Mouse (Mus musculus) small intestine, adult 2 months (tissue): ENCODE data around the gene Nhp2. TPM values are rescaled to one million over a fixed set of nuclear protein-coding genes. Genes with fewer than 3 reads are reported as not detected.

Experiments
- H3K27ac ChIP-seq: fragments of 200-500 bp; 2 replicates; pipeline ENCODE4 v1.5.1; 2012; ENCODE audit warnings: low read depth, low read length, control low read depth, inconsistent platforms; ENCODE audit not compliant: insufficient read depth
- H3K27me3 ChIP-seq: fragments of 200-500 bp; 2 replicates; pipeline ENCODE4 v1.6.1; 2012; ENCODE audit warnings: mild to moderate bottlenecking, moderate library complexity, low read length, inconsistent platforms; ENCODE audit not compliant: control insufficient read depth, insufficient read depth
- H3K36me3 ChIP-seq: fragments of 200-500 bp; 2 replicates; pipeline ENCODE4 v1.6.1; 2012; ENCODE audit warnings: mild to moderate bottlenecking, low read length, control low read depth, inconsistent platforms; ENCODE audit not compliant: control insufficient read depth, insufficient read depth
- H3K4me1 ChIP-seq: fragments of 200-500 bp; 2 replicates; pipeline ENCODE4 v1.6.1; 2012; ENCODE audit warnings: low read length, inconsistent platforms, mixed read lengths; ENCODE audit not compliant: control insufficient read depth, insufficient read depth, insufficient read length
- H3K4me3 ChIP-seq: fragments of 200-500 bp; 2 replicates; pipeline ENCODE4 v1.5.1; 2012; ENCODE audit warnings: low read depth, mild to moderate bottlenecking, control low read depth, inconsistent platforms, low read length, moderate library complexity
- CTCF ChIP-seq: fragments of 200-500 bp; IDR thresholded peaks from 2 replicates; pipeline ENCODE4 v1.5.1; 2012; ENCODE audit warnings: low read depth, mild to moderate bottlenecking, control low read depth, inconsistent platforms, low read length, moderate library complexity, mixed read lengths; ENCODE audit not compliant: insufficient replicate concordance, insufficient read length; ENCODE audit errors: extremely low read depth
- POLR2A ChIP-seq: fragments of 200-500 bp; IDR thresholded peaks from 2 replicates; pipeline ENCODE4 v1.6.1; 2012; ENCODE audit warnings: low read depth, mild to moderate bottlenecking, control low read depth, inconsistent platforms, low read length, moderate library complexity
- WGBS: fragments of 180-500 bp; shearing (Covaris S2); methylation state at CpG from one replicate; pipeline ENCODE4 v1.1.7; 2018; 5-methylcytosine and 5-hydroxymethylcytosine counted together
- polyA plus RNA-seq: library from polyadenylated mRNA; depleted of rRNA; stranded (reverse); fragments of >200 nt; gene quantifications from 2 replicates; pipeline ENCODE4 v1.2.3, GENCODE M21; 2012

The Nhp2 gene
- polyA plus RNA-seq, 1 experiment, result 45.0 TPM

DNA sequence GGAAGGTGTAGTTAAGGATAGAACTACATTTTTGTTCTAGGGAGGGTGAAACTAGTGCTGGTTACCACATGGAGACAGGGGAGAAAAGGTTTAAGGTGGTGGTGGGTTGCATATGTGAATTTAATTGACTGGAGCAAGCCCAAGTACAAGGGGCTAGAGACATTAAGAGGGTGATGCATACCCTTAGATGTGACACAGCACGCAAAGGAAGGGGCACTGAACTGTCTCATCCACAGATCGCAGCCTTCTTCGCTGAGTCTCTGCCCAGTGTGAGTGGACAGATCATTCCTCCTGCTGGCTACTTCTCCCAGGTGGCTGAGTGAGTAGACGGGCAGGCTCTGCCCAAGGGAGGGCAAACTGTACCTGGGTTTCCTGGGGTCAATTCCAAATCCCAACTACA, 26.2 kb upstream of the Nhp2 start:
- no peak overlapping the region for H3K27ac ChIP-seq
- peaks cover 70% of the 10 kb centered on the region for H3K36me3 ChIP-seq
- H3K27me3 ChIP-seq, result no peaks in the 10 kb centered on the region
- TF ChIP-seq CTCF (no peak), POLR2A (no peak)
- H3K4me3 ChIP-seq, result no peak overlapping the region
- no peaks in the 10 kb centered on the region; the same call in 1 of the 2 replicates for H3K4me1 ChIP-seq
- 95% methylated on average over 4 of the region's 4 CpGs for WGBS

DNA sequence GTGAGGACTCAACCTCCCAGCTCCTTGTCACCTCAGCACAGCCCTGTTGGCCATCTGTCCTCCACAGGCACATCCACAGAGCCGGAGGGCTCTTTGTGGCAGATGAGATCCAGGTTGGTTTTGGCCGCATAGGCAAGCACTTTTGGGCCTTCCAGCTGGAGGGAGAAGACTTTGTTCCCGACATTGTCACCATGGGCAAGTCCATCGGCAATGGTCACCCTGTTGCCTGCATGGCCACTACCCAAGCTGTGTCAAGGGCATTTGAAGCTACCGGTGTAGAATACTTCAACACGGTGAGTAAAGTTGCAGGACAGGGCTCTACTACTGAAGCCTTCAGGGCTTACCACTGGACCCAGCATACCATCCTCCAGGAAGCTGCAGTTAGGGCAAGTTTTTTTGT, 25.7 kb upstream of the Nhp2 start:
- TF ChIP-seq CTCF, result no peak
- no peak for TF ChIP-seq POLR2A
- H3K4me3 ChIP-seq, result no peak overlapping the region
- no peaks in the 10 kb centered on the region; the same call in 1 of the 2 replicates for H3K4me1 ChIP-seq
- peaks cover 72% of the 10 kb centered on the region for H3K36me3 ChIP-seq
- no peaks in the 10 kb centered on the region for H3K27me3 ChIP-seq
- 83% methylated on average over 6 of the region's 6 CpGs for WGBS
- no peak overlapping the region for H3K27ac ChIP-seq

DNA sequence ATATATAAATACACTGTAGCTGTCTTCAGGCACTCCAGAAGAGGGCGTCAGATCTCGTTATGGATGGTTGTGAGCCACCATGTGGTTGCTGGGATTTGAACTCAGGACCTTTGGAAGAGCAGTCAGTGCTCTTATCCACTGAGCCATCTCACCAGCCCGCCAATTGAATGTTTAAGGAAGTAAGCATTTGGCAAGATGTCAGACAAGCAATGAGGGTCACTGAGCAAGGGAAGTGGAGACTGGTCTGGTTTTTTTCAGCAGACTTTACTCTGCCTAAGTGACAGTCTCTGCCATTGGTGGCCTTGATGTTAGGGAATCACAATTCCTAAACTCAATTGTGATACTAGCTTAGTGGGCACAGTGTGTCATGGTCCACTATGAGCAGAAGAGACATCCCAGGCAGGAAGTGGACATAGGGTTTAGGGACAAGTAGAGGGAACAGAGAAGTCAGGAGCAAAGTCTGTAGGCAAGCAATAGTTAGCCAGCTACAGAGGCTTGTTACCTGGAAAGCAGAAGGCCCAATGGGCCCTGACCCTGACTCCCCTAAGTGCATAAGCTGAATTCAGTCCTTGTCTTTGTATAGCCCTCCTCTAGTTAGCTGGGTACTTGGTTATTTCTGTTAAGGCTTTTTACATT, 24.7 kb upstream of the Nhp2 start:
- no peaks in the 10 kb centered on the region for H3K27me3 ChIP-seq
- 45% methylated on average over 3 of the region's 3 CpGs for WGBS
- no peak overlapping the region for H3K4me3 ChIP-seq
- no peak overlapping the region for H3K27ac ChIP-seq
- no peaks in the 10 kb centered on the region; the same call in 1 of the 2 replicates for H3K4me1 ChIP-seq
- H3K36me3 ChIP-seq, result peaks cover 77% of the 10 kb centered on the region
- TF ChIP-seq CTCF, result no peak
- TF ChIP-seq POLR2A, result no peak

DNA sequence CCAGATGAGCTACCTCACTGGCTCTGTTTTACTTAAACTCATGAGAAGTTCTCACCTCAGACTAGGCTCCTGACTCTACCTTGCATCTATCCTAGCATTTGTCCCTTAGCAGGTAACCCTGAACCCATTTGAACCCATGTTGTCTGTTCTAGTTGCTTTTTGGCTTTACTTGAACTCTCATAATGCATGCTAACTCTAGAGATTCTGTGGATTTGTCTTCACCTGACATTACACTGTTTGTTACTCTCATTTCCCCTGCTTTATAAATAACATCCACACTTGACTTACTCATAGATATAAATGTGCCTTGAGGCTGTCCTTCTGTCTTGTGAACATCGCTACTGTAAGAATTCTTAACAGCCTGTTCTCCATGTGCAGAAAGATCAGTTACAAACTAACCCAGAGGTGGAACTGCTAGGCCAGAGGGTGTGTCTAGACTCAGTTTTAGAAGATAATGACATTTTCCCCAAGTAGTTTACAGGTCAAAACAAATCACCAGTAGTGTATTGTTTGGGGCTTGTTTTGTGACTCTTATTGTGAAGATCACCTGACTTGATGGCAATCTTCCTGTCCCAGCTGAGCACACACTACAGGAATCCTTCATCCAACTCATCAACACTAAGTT, 24.0 kb upstream of the Nhp2 start:
- Histone ChIP-seq H3K27me3 (no peaks in the 10 kb centered on the region), H3K36me3 (peaks cover 81% of the 10 kb centered on the region), H3K4me3 (no peak overlapping the region), H3K27ac (no peak overlapping the region), H3K4me1 (no peaks in the 10 kb centered on the region; the same call in 1 of the 2 replicates)
- TF ChIP-seq POLR2A (no peak), CTCF (no peak)
- WGBS, result 86% methylated on average over 1 of the region's 1 CpGs

DNA sequence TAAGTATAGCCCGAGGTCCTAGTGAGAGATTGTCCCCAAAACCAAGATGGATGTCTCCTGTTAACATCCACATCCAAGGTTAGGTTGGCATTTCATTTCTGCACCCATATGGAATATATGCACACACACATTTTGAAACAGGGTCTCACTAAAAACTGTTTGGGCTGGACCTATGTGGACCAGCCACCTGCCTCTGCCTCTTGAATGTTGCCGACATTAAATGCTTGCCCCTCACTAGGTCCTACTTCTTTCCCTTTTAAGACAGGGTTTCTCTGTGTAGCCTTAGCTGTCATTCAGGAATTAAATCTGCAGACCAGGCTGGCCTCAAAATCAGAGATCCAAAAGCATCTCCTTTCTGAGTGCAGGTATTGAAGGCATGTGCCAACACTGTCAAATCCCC, 22.0 kb upstream of the Nhp2 start:
- H3K27ac ChIP-seq, result no peak overlapping the region

DNA sequence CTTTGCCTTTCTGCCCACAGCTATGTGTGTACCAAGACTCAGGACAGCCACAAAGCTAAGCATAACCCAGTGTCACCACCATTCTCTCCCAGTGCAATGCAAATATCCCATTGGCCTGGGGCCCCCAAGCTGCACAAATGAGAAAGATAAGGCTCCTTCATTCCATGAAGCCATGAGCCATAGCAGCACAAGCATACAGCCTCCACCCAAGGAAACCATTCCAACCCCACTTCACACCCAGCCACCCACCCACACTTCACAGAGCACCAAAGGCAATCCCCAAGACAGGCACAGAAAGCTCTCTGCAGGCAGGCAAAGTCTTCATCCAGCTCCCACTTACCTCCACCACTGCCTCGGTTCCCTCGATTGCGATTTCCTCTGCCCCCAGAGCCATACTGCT, 17.3 kb upstream of the Nhp2 start:
- H3K27me3 ChIP-seq, result no peaks in the 10 kb centered on the region
- H3K4me3 ChIP-seq, result no peak overlapping the region
- 69% methylated on average over 3 of the region's 3 CpGs for WGBS
- no peak for TF ChIP-seq POLR2A
- no peak for TF ChIP-seq CTCF
- peaks cover 74% of the 10 kb centered on the region for H3K36me3 ChIP-seq
- no peak overlapping the region for H3K27ac ChIP-seq
- no peaks in the 10 kb centered on the region for H3K4me1 ChIP-seq

More for the DNA sequence above, 22.0 kb upstream of the Nhp2 start:
- WGBS, result 69% methylated on average over 2 of the region's 2 CpGs
- Histone ChIP-seq H3K4me1 (no peaks in the 10 kb centered on the region), H3K27me3 (no peaks in the 10 kb centered on the region), H3K36me3 (peaks cover 86% of the 10 kb centered on the region), H3K4me3 (no peak overlapping the region)
- TF ChIP-seq POLR2A (no peak), CTCF (no peak)

DNA sequence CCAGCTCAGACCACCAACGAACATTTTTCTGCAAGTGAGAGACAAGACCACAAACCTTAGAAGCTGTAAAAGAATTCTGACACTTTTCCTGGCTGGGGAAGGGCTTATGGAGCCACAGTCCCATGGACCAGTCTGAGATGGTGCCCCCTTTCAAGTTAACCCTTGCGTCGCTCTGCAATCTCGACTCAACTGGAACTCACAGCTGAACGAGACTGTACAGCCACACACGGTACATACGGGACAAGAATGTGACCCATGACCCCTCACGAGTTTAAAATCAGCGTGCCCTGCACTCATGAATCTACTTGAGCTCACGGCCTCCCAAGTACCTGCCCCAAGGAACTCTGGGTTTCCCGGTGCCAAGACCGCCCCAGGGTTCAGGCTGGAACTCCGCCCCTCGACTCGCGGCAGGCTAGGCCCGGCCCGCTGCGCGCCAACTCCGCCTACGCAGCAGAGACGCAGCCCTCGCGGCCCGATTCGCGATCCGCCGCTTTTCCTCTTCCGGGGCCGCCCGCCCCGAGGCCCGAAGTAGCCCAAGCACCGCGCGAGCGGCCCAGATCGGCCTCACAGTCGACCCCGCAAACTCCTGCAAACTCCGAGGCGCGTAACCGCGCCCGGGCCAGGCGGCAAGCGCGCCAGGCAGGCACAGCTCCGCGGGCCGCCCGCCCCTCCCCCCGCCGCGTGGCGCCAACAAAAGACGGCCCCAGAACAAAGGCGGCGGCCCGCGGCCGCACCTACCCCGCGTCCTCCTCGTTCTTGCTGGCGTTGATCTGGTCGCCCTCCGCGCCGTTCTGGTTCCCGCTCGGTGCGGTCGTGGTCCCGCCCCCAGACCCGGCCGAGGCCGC, 13.7 kb upstream of the Nhp2 start:
- WGBS, result under 1% methylated on average over 81 of the region's 81 CpGs

More for the DNA sequence above, 13.7 kb upstream of the Nhp2 start:
- Histone ChIP-seq H3K27ac (peak overlapping the region; percentile 79), H3K36me3 (peaks cover 40% of the 10 kb centered on the region), H3K27me3 (no peaks in the 10 kb centered on the region), H3K4me3 (peak overlapping the region; percentile 88), H3K4me1 (peaks cover 3% of the 10 kb centered on the region)
- TF ChIP-seq CTCF (no peak), POLR2A (peak; percentile 72)
